Mouse (Mus musculus) hematopoietic stem cell, adult 5-6 weeks (primary cell): ENCODE data around the gene Ddi1. TPM values are rescaled to one million over a fixed set of nuclear protein-coding genes. Genes with fewer than 3 reads are reported as not detected.

Experiments used
- total RNA-seq: library from RNA; stranded (forward); fragments of 172-1452, 232-1000 nt; gene quantifications from 2 replicates; pipeline ENCODE4 v1.2.3, GENCODE M21; 2017

Ddi1 gene
- total RNA-seq, 1 experiment from 2014 or later, result not detected

Other genes starting within 250 kb of the Ddi1 start
- gene Pdgfd, start 101.3 kb downstream of the Ddi1 start, total RNA-seq, result 6.0 and 6.8 TPM in 2 replicates